Mouse (Mus musculus) heart, adult 11 months (tissue): ENCODE measurements at regions not wholly inside any gene's neighbourhood (a gene's known extent, or its start where the extent isn't known, plus 50 kb on each side); places are given as distances from the start of the nearest gene placed in this dataset.
"Not testable (repeated sequence)": the region's sequence is repeated elsewhere in the genome, so short reads cannot be mapped to it uniquely, and the experiment has no call there.

Experiments used
- DNase-seq: peaks from one replicate; pipeline ENCODE4 v3.0.0; 2022

DNA sequence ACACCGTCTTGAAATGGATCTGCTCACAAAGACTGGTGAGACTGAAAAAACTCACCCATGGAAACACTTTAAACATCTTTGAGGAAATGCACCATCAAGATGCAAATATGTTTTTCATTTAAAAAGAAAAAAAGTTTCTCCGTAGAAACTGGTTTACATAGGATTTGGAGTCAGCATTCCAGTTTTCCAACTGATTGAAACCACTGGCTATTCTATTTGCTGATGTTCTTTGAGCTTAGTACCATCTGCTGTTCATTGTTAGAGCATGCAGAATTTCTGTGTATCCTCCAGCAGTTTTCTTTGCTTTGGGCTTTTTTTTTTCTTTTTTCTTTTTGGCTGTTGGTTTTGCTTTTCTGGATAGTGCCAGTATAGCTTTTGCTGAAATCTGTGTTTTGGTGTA, 1948.3 kb downstream of the 9330182O14Rik start:
- DNase-seq = no peak

DNA sequence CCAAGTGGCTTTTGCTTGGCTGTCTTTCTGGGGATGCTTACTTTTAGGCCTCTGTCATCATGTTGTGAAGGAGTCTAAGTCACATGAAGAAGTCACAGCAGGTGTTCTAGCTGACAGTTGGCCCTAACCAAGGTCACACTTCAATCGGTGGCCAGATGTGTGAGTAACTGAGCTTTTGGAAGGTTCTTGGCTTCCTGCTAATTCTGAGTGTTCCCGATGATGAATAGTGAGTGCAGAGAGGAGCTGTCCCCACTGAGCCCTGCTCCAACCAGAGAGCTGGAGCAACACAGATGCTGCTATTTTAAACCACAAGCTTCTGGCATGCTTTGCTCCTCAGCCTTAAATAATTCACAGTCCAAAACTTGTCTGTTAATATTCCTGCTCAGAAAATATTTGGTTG, 1966.6 kb downstream of the 9330182O14Rik start:
- DNase-seq = peak; percentile 86

DNA sequence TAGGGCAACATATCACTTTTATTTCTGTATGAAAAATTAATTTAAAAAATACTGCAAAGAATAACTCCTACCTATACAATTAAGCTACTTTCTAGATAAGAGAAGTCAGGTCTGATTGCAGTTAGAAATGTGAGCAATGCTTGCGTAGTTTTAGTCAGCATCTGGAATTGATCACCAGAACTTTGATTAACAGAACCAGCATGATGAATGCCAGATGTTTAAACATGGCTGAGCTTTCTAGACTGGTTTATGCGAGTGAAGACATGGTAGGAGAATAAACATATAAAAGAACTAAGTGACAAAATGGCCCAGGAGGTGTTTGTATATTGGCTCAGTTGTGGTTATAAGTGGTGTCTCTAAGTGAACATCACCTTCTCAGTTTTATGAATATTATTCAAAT, 1970.7 kb downstream of the 9330182O14Rik start:
- no peak for DNase-seq

DNA sequence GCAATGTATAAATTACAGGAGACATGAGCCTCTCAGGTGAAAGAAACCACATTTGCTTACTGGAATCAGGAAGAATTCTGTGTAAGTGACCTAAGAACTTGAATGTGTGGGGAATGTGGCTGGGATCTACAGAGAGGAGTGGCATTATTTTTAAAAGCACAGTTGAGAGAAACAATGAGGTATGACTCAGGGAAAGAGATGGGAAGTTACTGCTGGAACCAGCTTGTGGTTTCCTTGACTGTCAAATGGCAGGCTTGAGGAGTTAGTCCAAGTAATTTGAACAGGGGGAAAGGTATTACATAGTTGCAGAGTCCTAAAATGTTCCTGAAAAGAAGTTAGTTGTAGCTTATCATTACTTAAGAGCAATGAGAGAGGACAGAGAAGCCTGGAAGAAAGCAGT, 1972.9 kb downstream of the 9330182O14Rik start:
- no peak for DNase-seq

DNA sequence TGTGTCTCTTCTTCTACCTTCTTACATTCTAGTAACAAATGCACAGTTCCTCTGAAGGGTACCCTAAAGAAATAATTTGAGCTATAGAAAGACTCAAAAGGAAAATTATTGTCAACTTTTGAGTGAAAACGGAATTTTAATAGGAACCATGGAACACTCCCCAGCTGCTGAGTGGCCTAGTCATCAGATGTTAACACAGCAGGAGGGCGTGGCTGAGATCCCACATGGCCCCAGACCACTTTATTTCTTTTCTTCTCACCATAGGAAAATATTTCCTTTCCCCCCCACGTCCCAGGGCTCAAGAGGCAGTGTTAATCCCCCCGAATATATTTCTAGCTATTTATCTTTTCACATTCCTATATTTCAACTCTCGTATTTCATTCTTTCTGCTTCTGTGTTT, 1977.6 kb downstream of the 9330182O14Rik start:
- DNase-seq = no peak

DNA sequence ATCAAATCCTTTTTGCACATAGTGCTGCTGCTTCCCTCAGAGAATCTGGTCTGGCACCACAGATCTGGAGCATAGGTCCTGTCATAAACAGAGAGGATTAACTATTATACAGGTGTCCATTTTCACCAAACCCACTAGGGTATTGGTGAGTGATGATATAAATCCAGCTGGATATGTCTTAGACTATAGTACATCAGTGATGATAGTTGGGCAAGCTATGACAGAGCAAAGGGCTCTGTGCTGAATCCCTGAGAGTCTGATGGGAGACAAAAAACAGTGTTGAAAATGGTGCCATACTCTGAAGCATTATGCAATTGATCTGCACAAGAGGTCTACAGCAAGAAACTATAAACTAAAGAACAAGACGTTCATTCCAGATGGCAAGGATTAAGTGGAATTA, 1993.3 kb downstream of the 9330182O14Rik start:
- no peak for DNase-seq

DNA sequence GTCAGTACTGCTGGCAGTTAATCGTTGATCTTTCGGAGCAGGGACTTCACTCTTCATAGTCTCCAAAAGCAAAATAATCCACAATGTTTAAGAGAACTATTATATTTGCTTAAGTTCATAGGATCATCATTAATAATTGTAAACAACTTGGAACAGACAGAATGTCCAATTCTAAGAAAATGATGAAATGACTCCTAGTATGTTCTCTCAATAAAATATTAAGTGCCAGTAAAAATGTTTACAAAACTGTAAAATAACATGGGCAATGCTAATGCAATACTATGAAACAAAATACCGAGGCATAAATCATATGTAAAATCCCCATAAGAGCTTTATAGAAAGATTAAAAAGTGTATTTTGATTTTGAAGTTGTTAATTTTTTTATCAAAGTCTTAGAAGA, 1994.8 kb downstream of the 9330182O14Rik start:
- DNase-seq = no peak

DNA sequence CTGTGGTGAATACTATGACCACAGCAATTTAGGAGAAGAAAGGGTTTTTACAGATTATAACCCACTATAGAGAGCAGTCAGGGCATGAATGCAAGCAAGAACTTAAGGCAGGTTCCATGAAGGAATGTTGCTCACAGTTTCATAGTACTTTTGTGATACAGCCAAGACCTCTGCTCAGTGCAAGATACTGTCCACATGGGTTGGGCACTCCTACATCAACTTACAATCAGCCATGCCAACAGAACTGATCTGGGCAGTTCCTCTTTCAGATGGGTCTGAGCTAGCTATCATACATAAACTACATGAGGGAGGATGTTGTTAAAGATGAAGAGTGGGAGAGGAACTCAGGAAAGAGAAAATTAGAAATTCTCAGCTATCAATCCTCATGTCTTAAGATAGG, 2032.4 kb downstream of the 9330182O14Rik start:
- DNase-seq = no peak

DNA sequence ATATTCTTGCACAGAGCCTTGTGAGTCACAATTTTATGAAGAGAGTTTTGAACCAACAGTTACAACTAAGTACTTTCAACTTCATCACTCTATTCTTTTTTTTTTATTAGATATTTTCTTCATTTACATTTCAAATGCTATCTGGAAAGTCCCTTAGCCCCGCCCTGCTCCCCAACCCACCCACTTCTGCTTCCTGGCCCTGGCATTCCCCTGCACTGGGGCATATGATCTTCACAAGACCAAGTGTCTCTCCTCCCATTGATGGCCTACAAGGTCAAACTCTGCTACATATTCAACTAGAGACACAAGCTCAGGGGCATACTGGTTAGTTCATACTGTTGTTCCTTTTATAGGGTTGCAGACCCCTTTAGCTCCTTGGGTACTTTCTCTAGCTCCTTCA, 2043.6 kb downstream of the 9330182O14Rik start:
- DNase-seq = not testable (repeated sequence)

DNA sequence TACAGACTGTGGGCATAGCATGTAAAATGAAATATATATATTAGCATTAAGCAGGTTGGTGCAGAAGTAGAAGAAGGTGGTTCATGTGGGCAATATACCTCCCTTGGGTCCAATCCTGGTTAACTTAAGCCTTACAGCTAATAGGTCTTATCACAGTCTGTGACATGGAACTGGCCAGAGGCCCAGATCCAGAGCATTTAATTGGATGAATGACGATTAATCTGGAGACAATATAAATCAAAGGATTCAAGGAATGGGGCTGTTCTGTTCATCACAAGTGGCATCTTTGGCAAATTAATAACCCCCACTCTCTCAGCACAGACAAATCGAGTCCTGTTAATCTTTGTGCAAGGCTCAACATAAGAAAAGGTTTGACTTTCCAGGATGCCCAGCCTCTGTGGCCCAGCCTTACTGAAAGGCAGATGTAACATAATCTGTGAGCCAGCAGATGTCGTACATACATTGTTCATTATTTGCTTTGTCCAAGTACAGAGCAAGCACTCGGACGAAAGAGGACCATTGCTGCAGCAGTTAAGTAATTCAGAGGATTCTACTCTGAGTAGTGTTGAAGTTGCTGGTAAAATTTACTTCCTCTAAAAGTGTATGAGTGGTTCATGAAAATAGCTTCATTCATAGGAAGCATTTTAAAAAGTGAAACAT, 2073.2 kb downstream of the 9330182O14Rik start:
- no peak for DNase-seq

DNA sequence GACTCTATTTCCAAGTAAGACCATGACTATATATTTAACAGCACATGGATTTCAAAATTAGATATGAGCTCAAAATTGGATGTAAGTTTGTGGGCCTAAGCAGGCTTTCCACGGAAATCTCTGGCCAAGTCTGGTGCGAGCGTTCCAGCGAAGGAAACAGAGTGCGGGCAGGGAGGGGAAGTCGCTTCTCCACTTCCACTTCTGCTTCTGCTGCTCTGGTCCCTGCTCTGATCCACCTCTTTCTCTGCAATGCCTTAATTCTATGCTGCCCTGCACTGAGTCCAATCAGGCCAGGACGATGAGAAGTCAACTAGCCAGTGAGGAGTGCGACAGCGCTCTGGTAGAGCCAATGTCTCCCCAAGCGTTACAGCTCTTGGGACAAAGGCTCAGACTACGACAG, 2085.3 kb downstream of the 9330182O14Rik start:
- DNase-seq = no peak

DNA sequence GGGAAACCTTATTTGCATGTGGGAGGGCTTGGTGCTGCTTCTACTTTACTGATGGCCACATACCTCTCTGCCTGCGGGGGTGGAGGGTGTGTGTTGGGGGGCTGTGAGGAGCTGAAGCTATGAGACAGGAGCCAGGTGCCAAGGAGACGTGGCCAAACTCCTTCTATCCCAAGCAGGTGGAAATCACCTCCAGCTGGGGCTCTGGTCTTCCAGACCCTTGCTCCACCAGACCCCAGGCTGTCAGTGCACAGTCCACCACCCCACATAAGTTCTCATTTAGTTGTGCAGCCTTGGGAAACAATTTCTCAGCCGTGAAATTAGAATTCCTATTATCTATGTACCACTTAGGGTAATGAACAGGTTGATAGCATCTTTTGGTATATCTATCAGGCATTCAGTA, 2085.8 kb downstream of the 9330182O14Rik start:
- no peak for DNase-seq

DNA sequence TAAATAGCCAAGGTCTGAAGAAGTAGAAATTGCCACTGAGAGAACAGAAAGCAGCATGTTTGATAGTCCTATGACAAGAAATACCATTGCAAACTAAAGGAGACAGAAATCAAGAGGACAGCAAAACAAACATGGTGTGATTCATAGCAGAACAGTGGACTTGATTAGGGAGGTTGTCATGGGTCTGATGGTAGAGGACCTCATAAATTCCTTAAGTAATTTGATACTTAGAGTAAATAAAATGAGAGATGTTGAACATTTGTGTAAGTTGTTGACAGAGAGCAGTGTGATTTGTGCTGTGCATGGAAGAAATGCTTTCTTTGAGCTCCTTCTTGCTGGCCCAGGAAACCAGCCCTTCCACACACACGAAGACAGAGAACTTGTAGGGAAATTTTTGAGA, 2090.8 kb downstream of the 9330182O14Rik start:
- no peak for DNase-seq

DNA sequence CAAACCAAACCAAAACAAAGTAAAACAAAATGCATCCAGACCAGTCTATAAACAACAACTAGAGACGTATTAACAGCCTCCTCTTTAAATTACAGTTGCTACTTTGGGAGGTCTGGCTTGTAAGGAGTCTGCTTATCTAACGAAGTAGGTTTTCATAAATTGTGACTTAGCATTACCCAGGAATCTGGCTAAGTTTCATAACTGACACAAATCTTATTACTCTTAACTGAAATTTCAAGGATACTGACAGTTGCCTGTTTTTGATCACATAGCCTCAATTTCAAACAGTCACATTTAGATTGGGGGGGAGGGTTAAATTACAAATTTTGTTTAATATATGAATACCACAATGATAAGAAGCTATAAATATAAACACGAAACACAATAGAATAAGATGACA, 2097.5 kb downstream of the 9330182O14Rik start:
- no peak for DNase-seq

DNA sequence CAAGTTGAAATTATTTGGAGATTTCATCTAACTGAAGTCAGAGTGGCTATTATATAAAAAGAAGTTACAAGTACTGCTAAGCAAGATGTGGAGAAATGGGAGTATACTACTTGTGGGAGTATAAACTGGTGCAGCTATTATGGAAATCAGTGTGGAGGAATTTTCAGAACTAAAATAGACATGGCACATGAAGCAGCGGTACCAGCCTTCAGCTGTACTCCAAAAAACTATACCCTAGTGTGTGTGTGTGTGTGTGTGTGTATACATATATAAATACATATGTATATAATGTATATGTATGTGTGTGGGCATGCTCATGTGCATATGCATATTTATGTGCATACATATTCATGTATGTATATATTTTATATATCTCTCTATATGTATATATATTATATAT, 2112.6 kb downstream of the 9330182O14Rik start:
- DNase-seq = no peak

DNA sequence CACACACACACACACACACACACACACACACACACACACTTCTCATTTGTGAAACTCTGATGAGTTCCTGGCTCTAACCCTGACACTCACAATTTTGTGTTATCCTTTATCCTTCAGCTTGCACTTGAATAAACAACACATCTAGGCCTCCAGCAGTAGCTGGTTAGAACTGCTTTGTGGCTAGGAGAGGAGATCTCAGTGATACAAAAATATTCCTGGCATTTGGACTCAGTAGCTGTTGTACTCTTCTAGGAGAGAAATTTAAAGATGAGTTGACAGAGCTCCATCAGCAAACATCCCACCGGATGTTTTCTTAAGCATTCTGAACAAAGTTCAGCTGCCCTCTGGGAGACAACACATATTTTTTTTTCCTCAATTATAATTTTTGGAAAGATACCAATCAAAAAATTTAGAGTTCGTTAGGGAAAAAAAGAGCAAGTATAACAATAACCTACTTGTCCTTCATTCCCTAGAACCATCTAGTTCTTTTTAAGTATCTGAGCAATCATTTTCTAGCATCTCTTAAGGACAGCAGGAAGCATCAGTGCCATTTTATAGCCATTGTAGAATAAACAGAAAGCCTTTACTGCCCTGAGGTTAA, 2118.7 kb downstream of the 9330182O14Rik start:
- DNase-seq = no peak

DNA sequence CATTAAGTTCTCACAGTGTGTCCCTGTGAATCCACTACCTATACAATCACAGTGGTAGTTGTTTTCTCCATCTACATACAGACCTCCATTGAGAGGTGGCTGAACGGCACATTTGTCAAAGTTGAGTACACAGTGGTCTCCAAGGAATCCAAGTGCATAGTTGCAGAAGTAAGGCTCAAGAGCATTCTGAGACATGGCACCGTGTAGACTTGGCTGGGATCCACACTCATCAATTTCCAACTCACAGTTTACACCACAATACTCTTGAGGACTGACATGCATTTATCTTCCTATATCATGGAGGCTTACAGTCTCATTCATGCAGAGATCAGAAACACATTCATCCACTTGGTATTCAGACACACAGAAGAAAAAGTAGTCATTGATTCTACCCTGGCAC, 2122.2 kb downstream of the 9330182O14Rik start:
- no peak for DNase-seq

DNA sequence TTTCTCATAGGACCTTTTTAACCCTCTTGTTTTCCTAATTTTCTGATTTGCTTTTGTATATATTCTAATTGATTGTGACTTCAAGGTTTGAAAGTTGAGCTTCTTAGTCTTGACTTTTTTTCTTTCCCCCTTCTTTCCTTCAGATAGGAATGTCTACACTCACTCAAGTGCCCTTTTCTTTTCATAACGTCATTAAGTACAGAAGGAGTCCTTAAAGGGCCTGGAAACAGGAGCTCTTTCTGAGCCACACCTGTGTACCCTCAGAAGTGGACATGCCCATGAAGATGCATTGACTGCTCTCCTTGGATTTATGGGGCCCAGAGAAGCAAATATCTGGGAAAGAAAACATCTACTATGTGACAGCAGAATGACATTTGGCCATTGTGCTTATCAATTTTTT, 2141.0 kb downstream of the 9330182O14Rik start:
- DNase-seq = no peak

DNA sequence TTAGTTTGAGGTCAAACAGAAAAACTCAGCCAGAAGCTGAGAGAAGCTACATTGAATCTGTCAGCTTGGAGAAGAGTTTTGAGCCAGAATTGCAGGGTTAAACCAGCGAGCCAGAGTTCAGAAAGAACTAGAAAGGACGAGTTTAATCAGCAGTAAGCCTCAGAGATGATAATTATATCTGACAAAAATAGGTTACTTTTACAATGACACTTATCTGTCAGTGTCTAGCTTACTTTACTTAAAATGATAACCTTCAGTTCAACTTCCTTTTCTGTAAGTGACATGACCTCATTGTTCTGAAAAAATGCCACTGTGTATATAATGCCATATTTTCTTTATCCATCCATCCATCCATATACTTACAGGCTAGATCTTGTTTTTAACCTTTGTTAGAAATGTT, 2143.1 kb downstream of the 9330182O14Rik start:
- no peak for DNase-seq

DNA sequence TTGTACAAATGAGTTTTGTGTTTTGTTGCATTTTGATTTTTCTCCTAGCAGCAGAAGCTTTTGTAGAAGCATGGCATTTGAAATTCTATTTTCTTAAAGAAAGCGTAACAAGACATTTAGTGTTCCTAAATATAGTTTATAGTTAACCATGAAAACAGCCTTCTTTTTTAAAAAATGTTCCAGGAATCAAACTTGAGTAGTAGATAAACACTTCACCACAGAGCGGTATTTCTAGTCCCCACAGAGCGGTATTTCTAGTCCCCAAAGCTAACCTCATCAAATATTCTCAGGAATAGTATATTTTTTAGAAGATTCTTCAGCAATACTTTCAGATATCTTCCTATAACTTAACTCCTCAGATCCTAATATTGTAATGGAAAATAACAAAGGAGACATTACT, 2146.6 kb downstream of the 9330182O14Rik start:
- DNase-seq = no peak

DNA sequence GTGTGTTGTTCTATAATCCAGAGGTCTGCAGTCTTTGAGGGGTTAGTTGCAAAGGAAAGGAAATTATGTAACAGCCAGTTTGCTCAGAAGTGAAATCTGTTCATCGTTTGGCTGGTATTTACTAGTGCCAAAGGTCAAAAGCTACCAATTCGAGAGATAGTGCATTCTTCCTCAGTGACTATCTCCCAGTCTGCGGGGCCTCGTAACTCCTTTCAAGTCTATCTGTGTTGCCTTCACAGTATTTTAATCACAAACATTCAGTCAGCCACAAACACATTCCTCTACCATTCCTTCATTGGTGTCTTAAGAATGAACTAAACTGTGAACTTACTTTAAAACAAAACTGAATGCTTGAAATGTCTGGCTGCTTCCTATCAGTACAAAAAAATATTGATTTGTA, 2162.2 kb downstream of the 9330182O14Rik start:
- peak; percentile 87 for DNase-seq

DNA sequence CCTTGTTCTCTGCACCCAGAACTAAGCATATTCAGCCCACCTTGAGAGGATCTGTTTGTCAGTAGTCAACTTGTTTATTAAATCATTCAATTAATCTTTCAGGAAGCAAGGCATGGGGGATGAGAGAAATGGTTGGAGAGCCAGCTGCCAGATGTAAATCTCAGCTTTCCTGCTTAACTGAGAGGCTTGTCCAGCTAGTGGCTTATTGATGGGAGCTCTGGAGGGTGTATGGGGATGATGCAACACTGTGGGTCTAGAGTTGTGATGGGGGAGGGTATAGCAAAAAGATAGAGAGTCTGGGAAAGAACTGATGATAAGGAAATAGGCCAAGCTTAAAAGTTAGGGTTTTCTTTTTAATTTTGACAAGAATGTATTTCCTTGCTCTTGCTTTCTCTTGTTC, 2163.3 kb downstream of the 9330182O14Rik start:
- peak; percentile 75 for DNase-seq

DNA sequence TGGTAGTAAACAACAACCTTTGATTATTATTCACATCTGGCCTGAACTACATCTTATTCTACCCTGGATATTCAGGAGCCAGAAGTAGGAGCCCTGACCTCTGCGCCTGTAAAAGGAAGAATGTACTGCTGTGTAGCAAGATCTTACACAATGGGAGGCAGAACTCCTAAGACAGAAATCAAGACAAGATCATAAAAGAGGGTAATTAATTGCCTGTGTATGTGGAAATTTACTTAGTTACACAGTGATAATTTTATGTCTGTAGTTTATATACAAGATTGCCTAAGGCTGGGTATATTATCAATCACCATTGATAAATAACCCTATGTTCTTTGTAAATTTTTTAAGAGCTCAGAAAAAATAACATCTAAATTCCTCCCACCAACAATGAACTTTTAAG, 2167.8 kb downstream of the 9330182O14Rik start:
- DNase-seq = no peak

DNA sequence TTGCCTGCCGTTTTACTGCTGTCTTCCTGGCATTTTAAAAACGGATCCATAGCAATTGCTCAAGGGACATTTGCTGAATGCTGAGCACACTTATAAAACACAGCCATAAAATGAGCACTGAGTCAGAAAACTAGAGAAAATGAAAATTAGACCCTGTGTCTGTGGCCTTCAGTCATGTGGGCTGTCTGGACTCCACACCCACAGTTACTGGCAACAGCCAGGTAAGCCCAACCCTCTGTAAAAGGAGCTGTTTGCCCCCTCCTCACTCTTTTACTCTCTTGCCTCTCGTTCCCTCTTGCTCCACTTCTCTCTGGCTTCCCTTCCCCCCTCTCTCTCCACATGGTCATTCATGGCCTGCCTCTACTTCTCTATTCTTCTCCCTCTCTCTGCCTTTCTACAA, 2169.9 kb downstream of the 9330182O14Rik start:
- no peak for DNase-seq

DNA sequence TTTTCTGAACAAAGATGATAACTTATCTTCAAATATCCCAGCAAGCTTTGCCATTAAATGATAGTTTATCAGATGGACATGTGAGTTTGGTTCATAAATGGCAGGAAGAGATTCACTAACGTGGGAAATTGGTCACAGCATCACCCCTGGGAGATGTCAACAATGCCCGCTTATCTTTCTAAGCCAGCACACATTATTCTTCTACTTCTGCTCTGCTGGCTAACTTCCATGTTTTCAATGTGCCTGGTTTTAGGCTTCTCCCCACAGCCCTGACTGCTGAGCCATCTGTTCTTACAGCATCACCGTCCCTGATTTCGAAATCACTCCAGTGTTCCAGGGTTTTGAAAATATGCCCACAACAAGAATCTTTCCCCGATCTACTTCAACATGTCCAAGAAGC, 2175.4 kb downstream of the 9330182O14Rik start:
- peak; percentile 96 for DNase-seq
